Mouse (Mus musculus) stomach, embryonic 14.5 days (tissue): ENCODE data around the gene Lyrm1. TPM values are rescaled to one million over a fixed set of nuclear protein-coding genes. Genes with fewer than 3 reads are reported as not detected.

Source experiments
- ATAC-seq: fragments of 200-750 bp; cut with Nextera tagmentation; 2 replicates; pipeline ENCODE4 v1.8.0; 2017; ENCODE audit warnings: low read depth, moderate TSS enrichment; ENCODE audit not compliant: insufficient number of reproducible peaks, insufficient read depth, low FRiP score
- H3K27ac ChIP-seq: fragments of 300-500 bp; sonication (generic); 2 replicates; pipeline ENCODE4 v1.5.1; 2014; ENCODE audit warnings: mild to moderate bottlenecking, low read length, moderate library complexity, mixed read lengths
- H3K27me3 ChIP-seq: fragments of 300-500 bp; sonication (generic); 2 replicates; pipeline ENCODE4 v1.6.1; 2014; ENCODE audit warnings: low read length, control low read depth, mixed read lengths; ENCODE audit not compliant: control insufficient read depth, insufficient read depth
- H3K36me3 ChIP-seq: fragments of 300-500 bp; sonication (generic); 2 replicates; pipeline ENCODE4 v1.6.1; 2014; ENCODE audit warnings: mild to moderate bottlenecking, control low read depth, low read length, moderate library complexity, mixed read lengths; ENCODE audit not compliant: control insufficient read depth, insufficient read depth
- H3K4me1 ChIP-seq: fragments of 300-500 bp; sonication (generic); 2 replicates; pipeline ENCODE4 v1.6.1; 2014; ENCODE audit warnings: low read length, control low read depth, mixed read lengths; ENCODE audit not compliant: control insufficient read depth, insufficient read depth
- H3K4me2 ChIP-seq: fragments of 300-500 bp; sonication (generic); replicated peaks from 2 replicates; pipeline ENCODE4 v1.6.1; 2014; ENCODE audit warnings: low read depth, low read length, control low read depth
- H3K4me3 ChIP-seq: fragments of 300-500 bp; sonication (generic); 2 replicates; pipeline ENCODE4 v1.5.1; 2014; ENCODE audit warnings: low read depth, low read length, control low read depth
- H3K9ac ChIP-seq: fragments of 300-500 bp; sonication (generic); replicated peaks from 2 replicates; pipeline ENCODE4 v1.6.1; 2014; ENCODE audit warnings: low read depth, mild to moderate bottlenecking, control low read depth, low read length, moderate library complexity, mixed read lengths
- H3K9me3 ChIP-seq: fragments of 300-500 bp; sonication (generic); 2 replicates; pipeline ENCODE4 v1.6.1; 2016; ENCODE audit warnings: low read depth, low read length, control low read depth; ENCODE audit not compliant: control insufficient read depth
- WGBS: fragments of 180-500 bp; shearing (Covaris S2); extraction: QIAGEN DNeasy Blood & Tissue Kit; methylation state at CpG from one replicate; pipeline ENCODE4 v1.1.7; 2014; 5-methylcytosine and 5-hydroxymethylcytosine counted together
- polyA plus RNA-seq: library from polyadenylated mRNA; unstranded; fragments of >200 nt; fragmentation: Nextera tagmentation; extraction: Ambion mirVana; gene quantifications from 2 replicates; pipeline ENCODE4 v1.2.1, GENCODE M21; 2014

Lyrm1 gene
- polyA plus RNA-seq, 1 experiment from 2014 or later, result 8.6 TPM

- 92% methylated on average over 4 of the region's 4 CpGs for WGBS
- Histone ChIP-seq H3K27ac (no peak overlapping the region), H3K4me2 (no peak overlapping the region), H3K4me1 (no peaks in the 10 kb centered on the region), H3K4me3 (no peak overlapping the region), H3K27me3 (no peaks in the 10 kb centered on the region), H3K9ac (no peak overlapping the region), H3K36me3 (no peaks in the 10 kb centered on the region), H3K9me3 (no peaks in the 10 kb centered on the region)
- no peak for ATAC-seq
Observed at GRCm38 (mm10) chr7:119872204-119872603, 23.5 kb upstream of the Lyrm1 start.

GRCm38 (mm10) chr7:119873050-119873449, 22.6 kb upstream of the Lyrm1 start:
- 61% methylated on average over 2 of the region's 2 CpGs for WGBS

GRCm38 (mm10) chr7:119875776-119876440, 19.8 kb upstream of the Lyrm1 start:
- no peak overlapping the region for H3K4me2 ChIP-seq
- H3K27ac ChIP-seq, result no peak overlapping the region
- H3K36me3 ChIP-seq, result no peaks in the 10 kb centered on the region
- H3K4me1 ChIP-seq, result no peaks in the 10 kb centered on the region
- no peak for ATAC-seq
- WGBS, result 30% methylated on average over 3 of the region's 3 CpGs
- no peak overlapping the region for H3K4me3 ChIP-seq
- H3K9ac ChIP-seq, result no peak overlapping the region
- no peaks in the 10 kb centered on the region for H3K27me3 ChIP-seq
- no peaks in the 10 kb centered on the region for H3K9me3 ChIP-seq

More at GRCm38 (mm10) chr7:119873050-119873449, 22.6 kb upstream of the Lyrm1 start:
- H3K27ac ChIP-seq, result no peak overlapping the region
- no peak overlapping the region for H3K4me2 ChIP-seq
- H3K9me3 ChIP-seq, result no peaks in the 10 kb centered on the region
- no peaks in the 10 kb centered on the region for H3K4me1 ChIP-seq
- no peaks in the 10 kb centered on the region for H3K27me3 ChIP-seq
- H3K9ac ChIP-seq, result no peak overlapping the region
- H3K36me3 ChIP-seq, result no peaks in the 10 kb centered on the region
- H3K4me3 ChIP-seq, result no peak overlapping the region
- no peak for ATAC-seq

- no peak overlapping the region for H3K4me2 ChIP-seq
- no peak overlapping the region for H3K27ac ChIP-seq
- WGBS, result 92% methylated on average over 4 of the region's 4 CpGs
- no peak for ATAC-seq
- H3K27me3 ChIP-seq, result no peaks in the 10 kb centered on the region
- H3K9ac ChIP-seq, result no peak overlapping the region
- H3K4me1 ChIP-seq, result no peaks in the 10 kb centered on the region
- no peaks in the 10 kb centered on the region for H3K36me3 ChIP-seq
- H3K4me3 ChIP-seq, result no peak overlapping the region
- no peaks in the 10 kb centered on the region for H3K9me3 ChIP-seq
Observed at GRCm38 (mm10) chr7:119879171-119879570, 16.5 kb upstream of the Lyrm1 start.

- 87% methylated on average over 5 of the region's 5 CpGs for WGBS
Observed at GRCm38 (mm10) chr7:119880345-119880744, 15.3 kb upstream of the Lyrm1 start.

GRCm38 (mm10) chr7:119881229-119881628, 14.4 kb upstream of the Lyrm1 start:
- Histone ChIP-seq H3K4me3 (no peak overlapping the region), H3K4me1 (no peaks in the 10 kb centered on the region), H3K9ac (no peak overlapping the region), H3K9me3 (no peaks in the 10 kb centered on the region), H3K4me2 (no peak overlapping the region), H3K27ac (no peak overlapping the region), H3K27me3 (no peaks in the 10 kb centered on the region), H3K36me3 (no peaks in the 10 kb centered on the region)
- no peak for ATAC-seq
- 86% methylated on average over 2 of the region's 2 CpGs for WGBS

More at GRCm38 (mm10) chr7:119880345-119880744, 15.3 kb upstream of the Lyrm1 start:
- Histone ChIP-seq H3K4me2 (no peak overlapping the region), H3K4me3 (no peak overlapping the region), H3K36me3 (no peaks in the 10 kb centered on the region), H3K9me3 (no peaks in the 10 kb centered on the region), H3K4me1 (no peaks in the 10 kb centered on the region), H3K9ac (no peak overlapping the region), H3K27me3 (no peaks in the 10 kb centered on the region), H3K27ac (no peak overlapping the region)
- ATAC-seq, result no peak

GRCm38 (mm10) chr7:119887887-119888286, 7.8 kb upstream of the Lyrm1 start:
- no peak for ATAC-seq
- WGBS, result 82% methylated on average over 4 of the region's 4 CpGs
- Histone ChIP-seq H3K9ac (no peak overlapping the region), H3K4me2 (no peak overlapping the region), H3K4me1 (no peaks in the 10 kb centered on the region), H3K27me3 (no peaks in the 10 kb centered on the region), H3K4me3 (no peak overlapping the region), H3K9me3 (no peaks in the 10 kb centered on the region), H3K27ac (no peak overlapping the region), H3K36me3 (no peaks in the 10 kb centered on the region)

- 83% methylated on average over 1 of the region's 1 CpGs for WGBS
- H3K4me3 ChIP-seq, result no peak overlapping the region
- H3K9ac ChIP-seq, result no peak overlapping the region
- H3K36me3 ChIP-seq, result no peaks in the 10 kb centered on the region
- 0 out of 2 replicates have a peak, but pooled peaks cover 9% of the 10 kb centered on the region for H3K4me1 ChIP-seq
- no peaks in the 10 kb centered on the region for H3K27me3 ChIP-seq
- no peak overlapping the region for H3K4me2 ChIP-seq
- no peak for ATAC-seq
- no peak overlapping the region for H3K27ac ChIP-seq
- no peaks in the 10 kb centered on the region for H3K9me3 ChIP-seq
Observed at GRCm38 (mm10) chr7:119892198-119892597, 3.5 kb upstream of the Lyrm1 start.

- Histone ChIP-seq H3K4me3 (no peak overlapping the region), H3K9ac (no peak overlapping the region)
Observed at GRCm38 (mm10) chr7:119892742-119893141, 2.9 kb upstream of the Lyrm1 start.

More at GRCm38 (mm10) chr7:119892742-119893141, 2.9 kb upstream of the Lyrm1 start:
- H3K4me2 ChIP-seq, result no peak overlapping the region
- no peak for ATAC-seq
- no peaks in the 10 kb centered on the region for H3K27me3 ChIP-seq
- H3K9me3 ChIP-seq, result no peaks in the 10 kb centered on the region
- H3K27ac ChIP-seq, result no peak overlapping the region
- WGBS, result 92% methylated on average over 4 of the region's 4 CpGs
- 0 out of 2 replicates have a peak, but pooled peaks cover 9% of the 10 kb centered on the region for H3K4me1 ChIP-seq
- H3K36me3 ChIP-seq, result no peaks in the 10 kb centered on the region
